Mouse (Mus musculus) ovary, postnatal 36 days (tissue): ENCODE data around the gene 1700034I23Rik.
"Not testable (repeated sequence)": the region's sequence is repeated elsewhere in the genome, so short reads cannot be mapped to it uniquely, and the experiment has no call there.

Experiments used
- DNase-seq: peaks from one replicate; pipeline ENCODE4 v3.0.0; 2022; ENCODE audit warnings: low spot score, mixed read lengths

1700034I23Rik gene

DNA sequence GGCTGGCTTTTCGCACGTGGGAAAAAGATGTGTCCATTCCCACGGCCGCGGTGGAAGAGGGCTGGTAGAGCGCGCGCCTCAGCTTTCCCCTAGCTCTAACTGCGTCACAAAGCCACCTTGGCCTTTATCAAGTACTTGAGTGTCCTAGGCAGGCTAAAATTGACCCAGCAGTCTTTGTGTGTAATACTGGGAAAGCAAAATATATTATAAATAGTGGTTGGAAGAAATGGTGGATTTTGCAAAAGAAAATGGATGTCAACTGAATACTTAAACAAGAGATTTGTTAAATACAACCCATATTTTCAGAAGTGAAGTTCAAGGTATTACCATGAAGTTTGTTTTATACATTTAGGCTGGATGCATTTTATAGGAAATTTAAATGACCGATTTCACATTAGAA lies at the start of gene 1700034I23Rik:
Gene 1700034I23Rik (minus strand): TSS at position 101 of the 400 bp plus-strand sequence.
- DNase-seq, result not testable (repeated sequence)

DNA sequence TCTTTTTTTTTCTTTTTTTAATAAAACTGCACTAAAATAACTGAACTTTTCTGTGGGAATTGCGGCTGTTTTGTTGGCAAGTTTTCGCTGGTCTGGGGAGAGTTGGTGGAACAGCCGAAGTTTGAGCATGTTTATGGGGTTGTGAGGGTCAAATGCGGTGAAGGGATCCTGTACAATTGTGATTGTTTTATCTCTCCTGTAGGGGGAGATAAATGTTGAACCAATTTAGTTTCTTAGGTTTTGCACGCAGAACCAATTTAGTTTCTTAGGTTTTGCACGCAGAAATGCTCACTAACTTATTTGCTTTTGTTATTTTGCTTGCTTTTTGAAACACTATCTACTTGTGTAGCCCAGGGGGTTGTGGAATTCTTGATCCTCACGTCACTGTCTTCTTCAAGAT lies 49.0 kb upstream of the 1700034I23Rik start:
- no peak for DNase-seq

DNA sequence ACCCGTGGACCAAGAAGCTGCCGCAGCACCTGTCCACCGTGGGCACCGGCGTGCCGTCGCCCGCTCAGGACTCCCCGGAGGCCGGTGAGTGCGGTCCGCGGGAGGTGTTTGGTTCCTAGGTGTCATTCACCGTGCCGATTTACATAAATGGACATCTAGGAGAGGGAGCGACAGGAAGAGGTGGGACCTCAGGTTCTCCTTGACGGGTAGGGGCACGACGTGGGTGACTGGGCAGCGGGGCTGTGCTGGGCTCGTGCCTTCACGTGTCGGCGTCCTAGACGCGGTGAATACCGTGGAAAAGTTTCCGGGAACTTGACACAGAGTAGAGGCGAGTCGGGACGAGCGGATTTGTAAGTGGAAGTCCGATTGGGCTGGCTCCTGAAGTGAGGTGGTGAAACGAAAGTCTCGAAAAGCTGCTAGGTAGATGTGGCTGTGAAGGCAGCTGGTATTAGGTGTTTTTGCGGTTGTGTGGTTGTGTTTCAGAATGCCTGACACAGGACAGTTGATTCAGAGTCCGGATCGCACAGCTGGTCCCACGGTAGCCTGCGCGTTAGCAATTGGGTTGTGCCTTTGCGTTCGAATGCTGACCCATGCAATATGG lies 48.4 kb upstream of the 1700034I23Rik start:
- DNase-seq, result peak; percentile 51

DNA sequence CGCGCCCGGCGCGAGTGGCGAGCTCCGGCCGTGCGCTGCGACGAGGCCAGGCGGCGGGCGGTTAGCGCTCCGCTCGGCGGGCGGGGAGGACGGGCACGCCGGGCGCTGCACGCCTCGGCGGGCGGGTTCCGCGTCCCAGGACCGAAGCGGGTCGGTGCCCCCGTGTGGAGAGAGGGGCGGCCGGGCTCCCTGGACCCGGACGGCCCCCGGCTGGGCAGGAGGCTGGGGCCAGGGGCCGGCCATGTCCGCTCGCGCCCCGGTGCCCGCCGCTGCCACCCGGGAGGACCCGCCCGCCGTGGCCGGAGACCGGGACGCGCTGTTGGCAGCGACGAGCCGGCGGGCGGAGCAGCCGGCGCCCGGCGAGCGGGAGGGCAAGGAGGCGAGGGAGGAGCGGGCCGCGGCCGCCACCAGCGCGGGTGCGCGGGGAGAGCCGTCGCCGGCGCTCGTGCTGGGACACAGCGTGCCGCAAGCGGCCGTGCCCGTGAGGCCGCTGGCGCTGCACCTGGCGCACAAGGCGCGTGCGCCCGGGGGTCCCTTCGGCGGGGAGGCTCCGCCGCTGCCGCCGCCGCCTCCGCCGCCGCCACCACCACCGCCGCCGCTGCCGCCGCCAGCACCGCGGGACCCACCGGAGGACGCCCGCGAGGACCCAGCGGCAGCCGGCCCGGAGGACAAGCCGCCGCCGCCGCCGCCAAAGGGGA lies 47.7 kb upstream of the 1700034I23Rik start:
- DNase-seq, result peak; percentile 61

DNA sequence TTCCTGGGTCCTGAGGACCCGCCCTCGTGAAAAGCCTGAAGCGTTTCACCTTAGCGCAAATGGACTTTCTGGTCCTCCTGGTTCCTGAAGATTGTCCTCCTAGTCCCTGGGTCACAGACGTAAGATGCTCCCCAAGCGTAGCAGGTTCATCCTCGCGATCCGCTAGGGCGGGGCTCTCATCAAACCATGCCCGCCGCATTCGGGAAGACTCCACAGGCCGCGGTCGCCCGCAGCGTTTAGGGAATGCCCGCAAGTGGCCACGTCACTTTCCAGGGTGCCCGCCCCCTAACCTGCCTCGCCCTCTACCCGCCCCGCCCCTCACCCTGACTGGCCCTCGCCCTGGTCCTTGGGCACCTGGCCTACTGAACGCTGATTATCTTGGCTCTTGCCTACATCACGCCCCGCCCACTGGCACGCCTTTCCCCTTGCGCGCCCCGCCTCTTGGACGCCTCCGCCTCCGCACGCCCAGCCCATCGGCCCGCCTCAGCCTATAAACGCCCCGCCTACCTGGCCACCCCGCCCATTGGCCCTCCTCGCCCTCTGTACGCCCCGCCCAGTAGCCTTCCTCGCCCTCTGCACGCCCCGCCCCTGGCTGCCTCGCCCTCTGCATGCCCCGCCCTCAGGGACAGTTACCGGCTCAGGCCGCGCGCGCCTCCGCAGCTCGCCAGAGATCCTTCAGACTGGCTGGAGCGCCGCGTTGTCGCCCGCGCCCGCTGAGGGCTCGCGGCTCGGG lies 47.0 kb upstream of the 1700034I23Rik start, which contains the start of gene Larp1b:
Gene Larp1b (plus strand): TSS at position 659 of the 733 bp plus-strand sequence.
- peak; percentile 100 for DNase-seq

DNA sequence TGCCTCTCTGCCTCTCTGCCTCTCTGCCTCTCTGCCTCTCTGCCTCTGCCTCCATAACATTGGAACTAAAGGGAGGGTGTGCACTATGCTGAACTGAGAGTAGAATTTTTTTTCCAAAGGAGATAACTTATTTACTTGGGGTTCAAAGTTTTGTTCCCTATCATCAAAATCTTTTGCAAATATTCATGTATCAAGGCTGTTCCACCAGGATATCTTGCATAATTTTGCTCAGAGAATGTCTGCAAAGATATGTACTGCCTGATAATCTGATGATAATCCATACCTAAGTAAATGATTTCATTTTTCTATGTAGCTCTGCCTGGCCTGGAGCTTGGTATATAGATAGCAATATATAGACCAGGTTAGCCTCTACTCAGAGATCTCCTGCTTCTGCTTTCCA lies 36.7 kb upstream of the 1700034I23Rik start:
- DNase-seq, result no peak

DNA sequence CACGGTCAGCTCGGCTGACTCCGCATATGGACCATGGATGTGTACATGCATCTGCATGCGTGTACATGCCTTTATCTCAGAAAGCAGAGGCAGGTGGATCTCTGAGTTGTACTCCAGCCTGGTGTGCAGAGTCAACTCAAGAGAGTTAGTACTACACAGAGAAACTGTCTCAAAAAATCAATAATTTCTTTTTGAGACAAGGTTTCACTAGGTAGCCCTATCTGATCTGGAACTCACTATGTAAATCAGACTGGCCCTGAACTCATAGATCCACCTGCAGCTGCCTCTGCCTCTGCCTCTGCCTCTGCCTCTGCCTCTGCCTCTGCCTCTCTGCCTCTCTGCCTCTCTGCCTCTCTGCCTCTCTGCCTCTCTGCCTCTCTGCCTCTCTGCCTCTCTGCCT lies 36.2 kb upstream of the 1700034I23Rik start:
- DNase-seq, result no peak

DNA sequence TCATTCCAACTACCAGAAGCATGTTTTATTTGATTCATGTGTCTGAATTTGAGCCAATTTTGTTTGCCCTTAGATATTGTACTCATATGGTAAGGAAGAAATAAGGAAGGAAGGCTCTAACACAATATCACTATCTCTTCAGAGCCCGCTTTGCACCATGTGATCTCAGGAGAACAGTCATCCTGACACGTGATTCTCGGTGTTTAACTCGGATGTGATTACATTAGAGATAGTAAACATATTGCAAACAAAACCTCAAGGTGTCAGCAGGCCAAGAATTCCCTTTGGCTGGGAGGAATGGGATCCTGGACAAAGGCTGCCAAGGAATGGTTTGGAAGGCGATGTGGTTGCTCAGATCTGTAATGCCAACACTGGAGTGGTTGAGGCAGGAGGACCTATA lies 35.8 kb upstream of the 1700034I23Rik start:
- DNase-seq, result no peak

DNA sequence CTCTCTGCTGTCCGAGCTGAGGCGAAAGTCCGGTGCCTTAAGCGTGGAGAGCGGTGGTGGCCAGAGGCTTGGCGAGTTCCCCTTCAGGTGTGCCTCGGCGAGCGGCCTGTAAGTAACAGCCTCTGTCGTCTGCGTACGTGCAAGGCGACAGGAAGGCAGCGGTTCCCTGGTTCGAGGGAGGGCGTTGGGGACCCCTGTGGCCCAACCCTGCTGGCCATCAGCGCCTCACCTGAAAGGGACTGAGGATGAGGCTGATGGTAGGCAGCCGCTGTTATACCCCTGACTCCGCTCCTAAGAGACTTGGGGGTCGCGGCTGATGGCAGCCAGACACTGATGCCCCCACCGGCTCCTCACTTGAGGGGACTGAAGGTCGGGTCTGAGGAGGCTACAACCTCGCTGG lies 8.0 kb downstream of the 1700034I23Rik start:
- not testable (repeated sequence) for DNase-seq

DNA sequence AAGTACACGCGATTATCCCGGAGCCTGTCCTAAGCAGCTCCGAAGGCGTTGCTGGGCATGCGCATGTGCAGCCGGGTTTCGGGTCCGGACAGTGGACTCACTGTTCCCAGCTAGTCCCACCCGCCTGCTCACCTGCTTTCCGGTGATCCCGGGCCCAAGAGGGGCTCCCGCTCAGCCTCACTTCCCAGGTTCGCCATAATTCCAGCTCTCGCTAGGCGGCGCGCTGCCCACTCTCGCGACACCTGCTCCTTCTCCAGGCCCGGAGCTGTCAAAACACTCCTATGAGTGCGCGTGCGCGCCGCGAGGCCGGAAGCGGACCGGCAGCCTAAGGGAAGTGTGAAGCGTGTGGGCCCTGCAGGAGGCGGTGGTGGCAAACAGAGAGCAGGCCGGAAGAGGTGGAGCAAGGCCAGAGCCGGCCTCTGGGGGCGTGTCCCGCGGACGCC lies 8.5 kb downstream of the 1700034I23Rik start:
- DNase-seq, result peak; percentile 98

DNA sequence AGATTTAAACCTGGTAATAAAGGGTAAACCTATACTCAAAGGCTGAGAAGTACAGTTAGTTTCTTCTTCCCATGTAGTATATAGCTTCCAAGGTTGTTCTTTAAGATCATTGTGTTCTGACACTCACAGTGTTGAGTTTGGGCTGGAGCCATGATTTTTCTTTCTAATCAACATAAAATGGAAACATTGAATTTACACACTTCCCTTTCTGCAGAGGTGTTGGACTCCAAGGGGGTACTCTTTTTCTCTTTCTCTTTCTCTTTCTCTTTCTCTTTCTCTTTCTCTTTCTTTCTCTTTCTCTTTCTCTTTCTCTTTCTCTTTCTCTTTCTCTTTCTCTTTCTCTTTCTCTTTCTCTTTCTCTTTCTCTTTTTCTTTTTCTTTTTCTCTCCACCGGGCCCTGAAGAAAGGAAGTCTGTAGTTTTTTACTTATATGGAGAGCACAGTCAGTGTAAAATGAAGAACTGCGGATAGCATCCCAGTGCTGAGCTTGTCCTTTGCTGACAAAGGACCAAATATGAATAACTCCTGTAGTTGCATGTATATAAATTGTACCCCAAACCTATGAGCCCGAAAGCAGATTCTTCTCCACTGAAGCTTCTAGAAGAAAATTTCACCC lies 49.1 kb downstream of the 1700034I23Rik start:
- not testable (repeated sequence) for DNase-seq
